Mouse (Mus musculus): ENCODE results near the gene Jhy. TPM values are rescaled to one million over a fixed set of nuclear protein-coding genes. Genes with fewer than 3 reads are reported as not detected.
A peak's percentile ranks its signal among the peaks of the same experiment; 100 is the strongest.

Gene Jhy
- total and polyA plus RNA-seq, 2 experiments from 2014 or later, result not detected

GRCm38 (mm10) chr9:40885669-40886068, 78.2 kb downstream of the Jhy start:
- H3K4me1 ChIP-seq (ENCODE audit: control insufficient read depth, insufficient read depth), result no peaks in the 10 kb centered on the region
- ATAC-seq (ENCODE audit: insufficient read depth, low read depth), result no peak
- H3K4me2 ChIP-seq (ENCODE audit: low read depth, low read length), result no peak overlapping the region
- H3K27ac ChIP-seq (ENCODE audit: low read depth), result no peak overlapping the region
- peaks cover 55% of the 10 kb centered on the region for H3K27me3 ChIP-seq (ENCODE audit: control insufficient read depth, insufficient read depth, low read length)
- H3K9me3 ChIP-seq (replicated peaks; ENCODE audit: control insufficient read depth, low read length), result no peaks in the 10 kb centered on the region
- WGBS, result 42% methylated on average over 10 of the region's 10 CpGs
- TF ChIP-seq EP300 (IDR thresholded peaks at IDR 0.05; ENCODE audit: low read depth) (no peak), CTCF (IDR thresholded peaks at IDR 0.05; ENCODE audit: low read depth) (no peak)
- no peak overlapping the region for H3K4me3 ChIP-seq (ENCODE audit: low read depth, low read length)
- no peak overlapping the region for H3K9ac ChIP-seq (replicated peaks; ENCODE audit: low read depth, low read length)
- H3K36me3 ChIP-seq (replicated peaks; ENCODE audit: control insufficient read depth, insufficient read depth, low read length), result no peaks in the 10 kb centered on the region
- no peak for DNase-seq (ENCODE audit: low spot score)

- Histone ChIP-seq H3K27ac (ENCODE audit: low read depth) (no peak overlapping the region), H3K9ac (replicated peaks; ENCODE audit: low read depth, low read length) (no peak overlapping the region), H3K4me3 (ENCODE audit: low read depth, low read length) (no peak overlapping the region), H3K36me3 (replicated peaks; ENCODE audit: control insufficient read depth, insufficient read depth, low read length) (no peaks in the 10 kb centered on the region), H3K9me3 (replicated peaks; ENCODE audit: control insufficient read depth, low read length) (no peaks in the 10 kb centered on the region), H3K4me2 (ENCODE audit: low read depth, low read length) (no peak overlapping the region), H3K27me3 (ENCODE audit: control insufficient read depth, insufficient read depth, low read length) (peaks cover 88% of the 10 kb centered on the region), H3K4me1 (ENCODE audit: control insufficient read depth, insufficient read depth) (no peaks in the 10 kb centered on the region)
- WGBS, result 2% methylated on average over 14 of the region's 14 CpGs
- DNase-seq (ENCODE audit: low spot score), result no peak
- ATAC-seq (ENCODE audit: insufficient read depth, low read depth), result no peak
- TF ChIP-seq CTCF (IDR thresholded peaks at IDR 0.05; ENCODE audit: low read depth), result no peak
These were observed 84.9 kb downstream of the Jhy start for GRCm38 (mm10) chr9:40878998-40879397.

- Histone ChIP-seq H3K9me3 (replicated peaks; ENCODE audit: control insufficient read depth, low read length) (no peaks in the 10 kb centered on the region), H3K4me2 (ENCODE audit: low read depth, low read length) (peak overlapping the region; percentile 39; the same call in 1 of the 2 replicates), H3K27ac (ENCODE audit: low read depth) (no peak overlapping the region), H3K27me3 (ENCODE audit: control insufficient read depth, insufficient read depth, low read length) (peaks cover 93% of the 10 kb centered on the region), H3K36me3 (replicated peaks; ENCODE audit: control insufficient read depth, insufficient read depth, low read length) (no peaks in the 10 kb centered on the region), H3K9ac (replicated peaks; ENCODE audit: low read depth, low read length) (no peak overlapping the region), H3K4me3 (ENCODE audit: low read depth, low read length) (peak overlapping the region; percentile 30), H3K4me1 (ENCODE audit: control insufficient read depth, insufficient read depth) (no peaks in the 10 kb centered on the region)
- WGBS, result 2% methylated on average over 32 of the region's 32 CpGs
- DNase-seq (ENCODE audit: low spot score), result no peak
- no peak for ATAC-seq (ENCODE audit: insufficient read depth, low read depth)
- TF ChIP-seq EP300 (IDR thresholded peaks at IDR 0.05; ENCODE audit: low read depth), result no peak
These were observed 85.5 kb downstream of the Jhy start for GRCm38 (mm10) chr9:40878291-40878945.

GRCm38 (mm10) chr9:40877881-40878235, 86.1 kb downstream of the Jhy start:
- no peak overlapping the region for H3K9ac ChIP-seq (replicated peaks; ENCODE audit: low read depth, low read length)

GRCm38 (mm10) chr9:40877146-40877880, 86.6 kb downstream of the Jhy start:
- Histone ChIP-seq H3K27ac (ENCODE audit: low read depth) (no peak overlapping the region), H3K4me2 (ENCODE audit: low read depth, low read length) (peak overlapping the region; percentile 39), H3K36me3 (replicated peaks; ENCODE audit: control insufficient read depth, insufficient read depth, low read length) (no peaks in the 10 kb centered on the region), H3K9ac (replicated peaks; ENCODE audit: low read depth, low read length) (no peak overlapping the region), H3K4me3 (ENCODE audit: low read depth, low read length) (peak overlapping the region; percentile 30), H3K9me3 (replicated peaks; ENCODE audit: control insufficient read depth, low read length) (no peaks in the 10 kb centered on the region), H3K27me3 (ENCODE audit: control insufficient read depth, insufficient read depth, low read length) (peaks cover 98% of the 10 kb centered on the region), H3K4me1 (ENCODE audit: control insufficient read depth, insufficient read depth) (no peaks in the 10 kb centered on the region)
- DNase-seq (ENCODE audit: low spot score) (no peak), ATAC-seq (ENCODE audit: insufficient read depth, low read depth) (no peak)
- 1% methylated on average over 42 of the region's 42 CpGs for WGBS
- TF ChIP-seq CTCF (IDR thresholded peaks at IDR 0.05; ENCODE audit: low read depth) (no peak), EP300 (IDR thresholded peaks at IDR 0.05; ENCODE audit: low read depth) (no peak)

More at GRCm38 (mm10) chr9:40877881-40878235, 86.1 kb downstream of the Jhy start:
- TF ChIP-seq EP300 (IDR thresholded peaks at IDR 0.05; ENCODE audit: low read depth) (no peak), CTCF (IDR thresholded peaks at IDR 0.05; ENCODE audit: low read depth) (no peak)
- Histone ChIP-seq H3K4me1 (ENCODE audit: control insufficient read depth, insufficient read depth) (no peaks in the 10 kb centered on the region), H3K36me3 (replicated peaks; ENCODE audit: control insufficient read depth, insufficient read depth, low read length) (no peaks in the 10 kb centered on the region), H3K4me2 (ENCODE audit: low read depth, low read length) (peak overlapping the region; percentile 39), H3K27me3 (ENCODE audit: control insufficient read depth, insufficient read depth, low read length) (peaks cover 98% of the 10 kb centered on the region), H3K9me3 (replicated peaks; ENCODE audit: control insufficient read depth, low read length) (no peaks in the 10 kb centered on the region), H3K4me3 (ENCODE audit: low read depth, low read length) (peak overlapping the region; percentile 30), H3K27ac (ENCODE audit: low read depth) (no peak overlapping the region)
- ATAC-seq (ENCODE audit: insufficient read depth, low read depth) (no peak), DNase-seq (ENCODE audit: low spot score) (no peak)
- 1% methylated on average over 29 of the region's 29 CpGs for WGBS

All from heart, postnatal 0 days (tissue).